In genomic region chr6:38922517-38922916, GRCm38 (mm10) we compare ENCODE assay signal across 18 mouse cellular contexts. TPM values are rescaled to one million over a fixed set of nuclear protein-coding genes. Genes with fewer than 3 reads are reported as not detected.
DNase-seq lines count a peak whose midpoint lies in the region; ATAC-seq lines count a peak whose summit lies in the region.
"Had no signal": no experiment of that assay in that cellular context is flagged by ENCODE, and none has a peak within 500 bp of the region (broad histone marks: within the 10 kb centered on the region; RNA-seq: fewer than 3 reads in every experiment).

No protein-coding gene starts in this region.

- H3K9me3 ChIP-seq in heart, embryonic 13.5 days, result no peaks in the 10 kb centered on the region; the same call in 1 of the 2 replicates
- no peaks in the 10 kb centered on the region for H3K9me3 ChIP-seq in megakaryocyte, embryonic 14.5 days
- H3K9me3 ChIP-seq in stomach, embryonic 15.5 days, result no peaks in the 10 kb centered on the region
- H3K9me3 ChIP-seq: kidney, embryonic 15.5 days had no signal

- no peak overlapping the region for H3K4me3 ChIP-seq in heart, embryonic 13.5 days
- peak overlapping the region; percentile 94 for H3K4me3 ChIP-seq in megakaryocyte, embryonic 14.5 days (replicated peaks)
- no peak overlapping the region for H3K4me3 ChIP-seq in stomach, embryonic 15.5 days (replicated peaks)
- H3K4me3 ChIP-seq: kidney, embryonic 15.5 days had no signal

- no peak for ATAC-seq in heart, embryonic 13.5 days (ENCODE audit: extremely low read depth, insufficient number of reproducible peaks, low FRiP score, low TSS enrichment)
- ATAC-seq in megakaryocyte, adult 5-6 weeks (ENCODE audit: poor library complexity, severe bottlenecking), result no peak
- no peak for ATAC-seq in stomach, embryonic 15.5 days (ENCODE audit: insufficient read depth, low FRiP score, low read depth)
- ATAC-seq: activated CD4-positive, CD25-positive, alpha-beta regulatory T cell, adult 4 months; inflammation-experienced regulatory T-cells, adult 6 months; midbrain, embryonic 16.5 days had no signal

- no peak overlapping the region for H3K4me2 ChIP-seq in heart, embryonic 13.5 days
- H3K4me2 ChIP-seq in stomach, embryonic 15.5 days, result no peak overlapping the region
- H3K4me2 ChIP-seq: kidney, embryonic 15.5 days had no signal

- WGBS in heart, embryonic 13.5 days, result 60% methylated on average over 2 of the region's 2 CpGs
- WGBS in stomach, embryonic 15.5 days, result 64% methylated on average over 2 of the region's 2 CpGs

- H3K36me3 ChIP-seq in heart, embryonic 13.5 days, result no peaks in the 10 kb centered on the region
- peaks cover 79% of the 10 kb centered on the region for H3K36me3 ChIP-seq in megakaryocyte, embryonic 14.5 days (replicated peaks; ENCODE audit: low read length)
- no peaks in the 10 kb centered on the region for H3K36me3 ChIP-seq in stomach, embryonic 15.5 days
- H3K36me3 ChIP-seq: kidney, embryonic 15.5 days had no signal

- intact Hi-C loops in heart, postnatal 36 days (cut with DNase I), result no loop called here

- no peaks in the 10 kb centered on the region for H3K27me3 ChIP-seq in heart, embryonic 13.5 days (replicated peaks)
- H3K27me3 ChIP-seq in megakaryocyte, embryonic 14.5 days (replicated peaks), result no peaks in the 10 kb centered on the region
- no peaks in the 10 kb centered on the region for H3K27me3 ChIP-seq in stomach, embryonic 15.5 days (replicated peaks)
- H3K27me3 ChIP-seq: CH12.LX; kidney, embryonic 15.5 days had no signal

- peak overlapping the region; percentile 8; the same call in 1 of the 2 replicates for H3K27ac ChIP-seq in heart, embryonic 13.5 days (replicated peaks)
- H3K27ac ChIP-seq in stomach, embryonic 15.5 days, result peak overlapping the region; percentile 78
- H3K27ac ChIP-seq: kidney, embryonic 15.5 days had no signal

- H3K9ac ChIP-seq in heart, embryonic 13.5 days, result no peak overlapping the region
- no peak overlapping the region for H3K9ac ChIP-seq in stomach, embryonic 15.5 days
- H3K9ac ChIP-seq: kidney, embryonic 15.5 days had no signal

- DNase-seq in cerebellum, postnatal 14 days, result peak; percentile 74 to 83
- no peak for DNase-seq in cerebellum, adult 18-20 months
- DNase-seq in heart, postnatal 36 days, result no peak
- DNase-seq in right cerebral cortex, postnatal 25 days, result no peak
- DNase-seq: adrenal gland, postnatal 25 days; heart, postnatal 14 days; lung, postnatal 4 days; right cerebral cortex, postnatal 4 days; thymus, postnatal 14 days had no signal

- H3K4me1 ChIP-seq in heart, embryonic 13.5 days, result peaks cover 65% of the 10 kb centered on the region
- peaks cover 82% of the 10 kb centered on the region for H3K4me1 ChIP-seq in megakaryocyte, embryonic 14.5 days
- peaks cover 24% of the 10 kb centered on the region for H3K4me1 ChIP-seq in stomach, embryonic 15.5 days

RNA-seq across cellular contexts. Expression of gene Hipk2, which starts 46.6 kb away (rescaled TPM):
- polyA plus RNA-seq in heart, embryonic 13.5 days (2015; fragmentation: Nextera tagmentation; extraction: Ambion mirVana), result 9.5 and 10.4 TPM in 2 replicates
- 100 to 1,000 TPM in 1 of 2 experiments, 10 to 100 TPM in 1; 92.1 to 101 TPM for total RNA-seq in heart, postnatal 36 days (2021)
- polyA plus RNA-seq in megakaryocyte, embryonic 14.5 days (2012; ENCODE audit: insufficient read depth, low replicate concordance), result 102 and 296 TPM in 2 replicates
- 54.5 and 60.9 TPM in 2 replicates for total RNA-seq in megakaryocyte, adult 5-6 weeks (2015)
- 9.5 and 21.8 TPM in 2 replicates for total RNA-seq in megakaryocyte, adult 5-6 weeks (2017)
- 23.8 and 25.6 TPM in 2 replicates for polyA plus RNA-seq in stomach, embryonic 15.5 days (2015; fragmentation: Nextera tagmentation; extraction: Ambion mirVana)

RNA-seq across cellular contexts. Expression of gene Tbxas1, which starts 47.3 kb away (rescaled TPM):
- polyA plus RNA-seq in heart, embryonic 13.5 days (2015; fragmentation: Nextera tagmentation; extraction: Ambion mirVana), result 2.4 TPM in 2 replicates
- total RNA-seq in heart, postnatal 36 days (2021), result 1 to 10 TPM; 2.1 TPM
- polyA plus RNA-seq in megakaryocyte, embryonic 14.5 days (2012; ENCODE audit: insufficient read depth, low replicate concordance), result 165 and 265 TPM in 2 replicates
- total RNA-seq in megakaryocyte, adult 5-6 weeks (2015), result 22.3 and 25.1 TPM in 2 replicates
- 33.0 and 43.3 TPM in 2 replicates for total RNA-seq in megakaryocyte, adult 5-6 weeks (2017)
- 3.4 and 3.5 TPM in 2 replicates for polyA plus RNA-seq in stomach, embryonic 15.5 days (2015; fragmentation: Nextera tagmentation; extraction: Ambion mirVana)
- total RNA-seq: CH12.LX had no signal

Comparison
In these comparisons a context has a peak if more than half of its experiments do, and no peak if none do; other contexts are left out.
1. DNase-seq: peak in cerebellum, postnatal 14 days (2 of 2); none in cerebellum, adult 18-20 months (0 of 2), heart, postnatal 36 days (0 of 2) and right cerebral cortex, postnatal 25 days (single experiment).
2. RNA of gene Tbxas1, which starts 47.3 kb away (polyA plus RNA-seq): 165 to 265 TPM in megakaryocyte, embryonic 14.5 days; 3.4 to 3.5 TPM in stomach, embryonic 15.5 days and 2.4 TPM in heart, embryonic 13.5 days; every median in the first group is over 10 times any median in the second.